Mouse (Mus musculus) G1E (cell line): ENCODE results near the gene Vps53. TPM values are rescaled to one million over a fixed set of nuclear protein-coding genes. Genes with fewer than 3 reads are reported as not detected.

Experiments used
- ATAC-seq: 2 replicates; pipeline ENCODE4 v1.8.0; 2016; ENCODE audit warnings: mild to moderate bottlenecking; ENCODE audit not compliant: insufficient number of reproducible peaks, poor library complexity, low FRiP score, severe bottlenecking; ENCODE audit errors: extremely low read depth
- DNase-seq: peaks from one replicate; pipeline ENCODE4 v3.0.0; 2012; ENCODE audit warnings: low spot score
- H3K27me3 ChIP-seq: 2 replicates; pipeline ENCODE4 v1.6.1; 2012; ENCODE audit warnings: mild to moderate bottlenecking, low read length, inconsistent platforms; ENCODE audit not compliant: insufficient read depth
- H3K36me3 ChIP-seq: replicated peaks from 2 replicates; pipeline ENCODE3; 2012; ENCODE audit warnings: mild to moderate bottlenecking, inconsistent platforms
- H3K4me1 ChIP-seq: 2 replicates; pipeline ENCODE4 v1.6.1; 2012; ENCODE audit warnings: low read depth, low read length, inconsistent platforms, mixed read lengths; ENCODE audit not compliant: insufficient read depth
- H3K4me3 ChIP-seq: 2 replicates; pipeline ENCODE4 v1.5.1; 2012; ENCODE audit warnings: low read depth, mild to moderate bottlenecking, inconsistent platforms, low read length, moderate library complexity, mixed read lengths
- H3K9me3 ChIP-seq: replicated peaks from 2 replicates; pipeline ENCODE4 v1.6.1; 2012; ENCODE audit warnings: inconsistent platforms
- CTCF ChIP-seq: IDR thresholded peaks from 2 replicates; pipeline ENCODE4 v1.5.1; 2012; ENCODE audit warnings: low read depth, low read length, inconsistent platforms, mixed read lengths
- GATA1 ChIP-seq: IDR thresholded peaks from 2 replicates; pipeline ENCODE4 v1.6.1; 2012; ENCODE audit warnings: borderline replicate concordance, low read length, inconsistent platforms, mixed read lengths
- GATA2 ChIP-seq: IDR thresholded peaks from 2 replicates; pipeline ENCODE4 v1.6.1; 2012; ENCODE audit warnings: low read depth, low read length, inconsistent platforms, borderline replicate concordance
- POLR2AphosphoS5 ChIP-seq: IDR thresholded peaks from 2 replicates; pipeline ENCODE4 v1.6.1; 2012; ENCODE audit warnings: low read depth, low read length, inconsistent platforms; ENCODE audit not compliant: insufficient replicate concordance
- TAL1 ChIP-seq: conservative IDR thresholded peaks from 2 replicates; pipeline ENCODE4 v1.6.1; 2012; ENCODE audit warnings: low read depth, low read length, inconsistent platforms, mixed read lengths
- polyA plus RNA-seq: library from polyadenylated mRNA; stranded (reverse); fragments of >175 nt; gene quantifications from 2 replicates; pipeline ENCODE4 v1.2.3, GENCODE M21; 2012
- total RNA-seq, 2 experiments: library from RNA; stranded (forward) in 1 of 2; stranded (reverse) in 1 of 2; fragments of 200-1000 nt in 1 of 2; fragments of >200 nt in 1 of 2; fragmentation: Nextera tagmentation in 1 of 2; gene quantifications; 2 replicates each; pipeline ENCODE4 v1.2.3; 2014 to 2017

Gene Vps53
- total and polyA plus RNA-seq, 3 experiments: 26.1 to 39.3 (median 35.5) TPM

- no peak for DNase-seq
- no peak for ATAC-seq
- H3K4me1 ChIP-seq: peaks cover 20% of the 10 kb centered on the region
- H3K4me3 ChIP-seq: no peak overlapping the region
- 0 out of 2 replicates have a peak, but pooled peaks cover 5% of the 10 kb centered on the region for H3K27me3 ChIP-seq
- H3K36me3 ChIP-seq: no peaks in the 10 kb centered on the region
- TF ChIP-seq GATA2 (no peak), POLR2AphosphoS5 (no peak), CTCF (no peak), GATA1 (no peak), TAL1 (no peak)
- H3K9me3 ChIP-seq: no peaks in the 10 kb centered on the region
Observed at GRCm38 (mm10) chr11:76196977-76197469, 17.6 kb upstream of the Vps53 start.

GRCm38 (mm10) chr11:76196275-76196976 lies 17.0 kb upstream of the Vps53 start:
- ATAC-seq (no peak), DNase-seq (no peak)
- no peaks in the 10 kb centered on the region for H3K36me3 ChIP-seq
- H3K27me3 ChIP-seq: 0 out of 2 replicates have a peak, but pooled peaks cover 5% of the 10 kb centered on the region
- peaks cover 15% of the 10 kb centered on the region for H3K4me1 ChIP-seq
- H3K4me3 ChIP-seq: no peak overlapping the region
- no peaks in the 10 kb centered on the region for H3K9me3 ChIP-seq
- TF ChIP-seq CTCF: no peak
- no peak for TF ChIP-seq GATA2
- no peak for TF ChIP-seq POLR2AphosphoS5
- no peak for TF ChIP-seq TAL1
- no peak for TF ChIP-seq GATA1

- no peak for DNase-seq
- Histone ChIP-seq H3K4me1 (no peaks in the 10 kb centered on the region; the same call in 1 of the 2 replicates), H3K4me3 (no peak overlapping the region), H3K27me3 (no peaks in the 10 kb centered on the region), H3K36me3 (peaks cover 29% of the 10 kb centered on the region), H3K9me3 (no peaks in the 10 kb centered on the region)
- no peak for TF ChIP-seq GATA1
- no peak for TF ChIP-seq TAL1
- no peak for TF ChIP-seq CTCF
- TF ChIP-seq GATA2: no peak
- TF ChIP-seq POLR2AphosphoS5: no peak
- ATAC-seq: no peak
Observed at GRCm38 (mm10) chr11:76186908-76187307, 7.5 kb upstream of the Vps53 start.

- no peak overlapping the region for H3K4me3 ChIP-seq
- no peaks in the 10 kb centered on the region for H3K9me3 ChIP-seq
- H3K27me3 ChIP-seq: no peaks in the 10 kb centered on the region
- H3K36me3 ChIP-seq: peaks cover 37% of the 10 kb centered on the region
- TF ChIP-seq POLR2AphosphoS5 (no peak), CTCF (no peak), GATA1 (no peak), GATA2 (no peak), TAL1 (no peak)
- peaks cover 11% of the 10 kb centered on the region for H3K4me1 ChIP-seq
- DNase-seq (no peak), ATAC-seq (no peak)
Observed at GRCm38 (mm10) chr11:76183745-76184144, 4.3 kb upstream of the Vps53 start.

- Histone ChIP-seq H3K4me3 (peak overlapping the region; percentile 99), H3K36me3 (peaks cover 49% of the 10 kb centered on the region), H3K27me3 (no peaks in the 10 kb centered on the region), H3K4me1 (peaks cover 20% of the 10 kb centered on the region), H3K9me3 (no peaks in the 10 kb centered on the region)
- DNase-seq (no peak), ATAC-seq (no peak)
- TF ChIP-seq TAL1 (no peak), CTCF (no peak)
Observed at GRCm38 (mm10) chr11:76180146-76180540, 696 bp upstream of the Vps53 start.

- Histone ChIP-seq H3K4me1 (peaks cover 20% of the 10 kb centered on the region), H3K36me3 (peaks cover 52% of the 10 kb centered on the region), H3K4me3 (peak overlapping the region; percentile 99), H3K27me3 (no peaks in the 10 kb centered on the region), H3K9me3 (no peaks in the 10 kb centered on the region)
- ATAC-seq: peak; percentile 34; the same call in 1 of the 2 replicates
- peak; percentile 48 for DNase-seq
- no peak for TF ChIP-seq TAL1
- no peak for TF ChIP-seq GATA1
- TF ChIP-seq CTCF: no peak
- TF ChIP-seq GATA2: no peak
- TF ChIP-seq POLR2AphosphoS5: no peak
Observed at GRCm38 (mm10) chr11:76178726-76179494, 537 bp downstream of the Vps53 start.
